Mouse (Mus musculus): ENCODE measurements around the gene Ppp6c. TPM values are rescaled to one million over a fixed set of nuclear protein-coding genes. Genes with fewer than 3 reads are reported as not detected.

The Ppp6c gene
- polyA plus RNA-seq, 1 experiment, result 51.5 TPM

Other genes starting within 250 kb of the Ppp6c start
- gene Wdr38, start 229.0 kb downstream of the Ppp6c start, polyA plus RNA-seq (2012; rRNA removed), result 0.88 and 1.1 TPM in 2 replicates
- gene Arpc5l, start 221.1 kb downstream of the Ppp6c start, polyA plus RNA-seq (2012; rRNA removed), result 72.3 and 79.9 TPM in 2 replicates
- 609 and 648 TPM in 2 replicates for gene Rpl35, start 220.8 kb downstream of the Ppp6c start, polyA plus RNA-seq (2012; rRNA removed)
- 27.6 and 33.4 TPM in 2 replicates for gene Golga1, start 160.9 kb downstream of the Ppp6c start, polyA plus RNA-seq (2012; rRNA removed)
- gene Scai, start 35.7 kb downstream of the Ppp6c start, polyA plus RNA-seq (2012; rRNA removed), result 5.0 and 5.7 TPM in 2 replicates